Mouse (Mus musculus) bone marrow macrophage, adult 2 months (primary cell): ENCODE results near the gene Brsk1.

Source experiments
- CTCF ChIP-seq: IDR thresholded peaks from 2 replicates; pipeline ENCODE4 v1.5.1; 2012; ENCODE audit warnings: low read depth, mild to moderate bottlenecking, low read length, moderate library complexity
- POLR2A ChIP-seq: IDR thresholded peaks from 2 replicates; pipeline ENCODE4 v1.6.1; 2012; ENCODE audit warnings: mild to moderate bottlenecking, low read depth, low read length, borderline replicate concordance

- no peak for TF ChIP-seq CTCF
- TF ChIP-seq POLR2A, result no peak
Measured at GRCm38 (mm10) chr7:4752821-4753570, 62.6 kb downstream of the Brsk1 start, which contains the start of gene Cox6b2.
